Mouse (Mus musculus): ENCODE measurements around the gene Dnajc17. TPM values are rescaled to one million over a fixed set of nuclear protein-coding genes. Genes with fewer than 3 reads are reported as not detected.
A peak's percentile ranks its signal among the peaks of the same experiment; 100 is the strongest.

Dnajc17 gene
- total RNA-seq, 2 experiments from 2014 or later, result 11.8 to 11.9 TPM

- no peak for DNase-seq
Measured at GRCm38 (mm10) chr2:119198049-119198448, 10.5 kb downstream of the Dnajc17 start.

GRCm38 (mm10) chr2:119197493-119197892, 11.1 kb downstream of the Dnajc17 start:
- no peak for DNase-seq

GRCm38 (mm10) chr2:119196316-119197108, 12.1 kb downstream of the Dnajc17 start:
- DNase-seq, result no peak

DNA sequence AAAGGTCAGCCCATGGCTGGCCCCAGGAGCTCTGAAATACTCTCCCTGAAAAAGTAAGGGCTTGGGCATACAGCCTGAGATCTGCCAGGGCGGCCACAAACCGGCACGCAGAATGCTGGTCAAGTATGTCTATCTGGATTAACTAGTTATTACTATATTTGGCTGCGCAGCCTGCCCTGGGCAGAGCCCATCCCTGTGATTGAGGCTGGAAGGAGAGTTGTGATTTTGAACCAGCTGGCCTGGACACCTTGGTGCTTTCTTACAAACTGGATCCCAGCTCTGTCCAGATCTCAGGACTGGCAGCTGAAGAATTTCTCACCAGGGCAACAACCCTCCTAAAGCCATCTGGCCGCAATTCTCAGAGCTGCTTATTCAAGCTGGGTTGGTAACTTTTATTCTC, 14.5 kb downstream of the Dnajc17 start:
- peak; percentile 48 for DNase-seq

GRCm38 (mm10) chr2:119190969-119191368, 17.6 kb downstream of the Dnajc17 start:
- no peak for DNase-seq

- DNase-seq, result peak; percentile 92
Measured at GRCm38 (mm10) chr2:119189029-119189710, 19.4 kb downstream of the Dnajc17 start.

DNA sequence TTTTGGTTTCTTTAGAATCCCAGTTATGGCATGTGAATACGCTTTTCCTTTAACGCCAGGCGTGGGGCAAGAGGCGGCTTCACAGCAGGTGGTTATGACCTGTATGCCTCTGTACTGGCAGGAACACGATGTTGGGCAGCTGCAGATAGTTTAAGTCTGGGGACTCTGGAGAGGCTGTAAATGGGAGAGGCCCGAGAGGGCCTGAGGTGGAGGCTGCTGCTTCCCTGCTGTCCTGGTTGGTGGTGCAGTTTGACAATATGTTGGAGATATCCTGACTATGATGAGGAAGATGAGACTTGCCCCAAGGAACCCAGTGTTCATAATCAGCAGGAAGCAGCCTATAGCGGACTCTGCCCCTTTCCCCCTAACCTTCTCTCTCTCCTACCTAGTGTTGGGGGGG, 25.7 kb downstream of the Dnajc17 start:
- no peak for DNase-seq

DNA sequence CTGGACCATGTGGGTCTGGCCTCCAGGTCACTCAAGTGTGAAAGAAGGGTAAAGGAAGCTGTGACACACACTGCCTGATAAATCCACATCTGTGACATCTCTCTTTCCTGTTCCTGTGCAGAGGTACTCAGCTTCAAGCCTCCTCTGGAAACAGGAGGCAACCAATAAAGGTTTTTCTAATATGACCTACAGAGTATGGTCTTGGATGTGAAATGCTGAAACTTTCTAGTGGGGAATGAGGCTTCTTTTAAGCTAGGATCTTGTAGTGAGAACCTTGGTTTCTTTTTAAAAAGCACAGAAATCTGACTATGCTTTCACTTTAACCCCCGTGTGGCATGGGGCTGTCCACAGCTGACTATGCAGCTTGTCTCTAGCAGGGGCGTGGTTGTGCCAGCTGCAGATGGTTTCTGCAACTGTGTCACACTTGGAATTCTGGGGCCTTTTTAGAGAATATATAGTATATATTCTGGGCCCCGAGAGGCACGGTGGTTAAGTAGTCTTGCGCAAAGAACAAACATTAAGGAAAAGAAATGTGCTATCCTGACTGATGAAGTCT, 31.1 kb downstream of the Dnajc17 start:
- no peak for DNase-seq

DNA sequence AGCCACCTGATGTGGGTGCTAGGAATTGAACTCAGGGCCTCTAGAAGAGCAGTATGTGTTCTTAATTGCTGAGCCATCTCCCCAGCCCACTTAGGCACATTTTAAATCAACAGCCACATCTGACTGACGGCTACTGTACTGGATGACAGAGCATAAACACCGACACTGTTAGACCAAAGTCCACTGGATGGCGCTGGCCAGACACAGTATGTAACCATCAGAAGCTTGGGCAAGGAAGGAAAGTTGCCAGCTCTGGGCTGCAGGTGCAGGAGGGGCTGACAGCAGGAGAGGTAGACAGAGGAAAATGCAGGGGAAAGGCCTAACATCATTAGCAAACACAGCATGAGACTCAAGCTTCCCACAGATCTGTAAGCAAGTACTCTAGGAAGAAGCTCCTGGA, 31.8 kb downstream of the Dnajc17 start:
- no peak for DNase-seq

GRCm38 (mm10) chr2:119175614-119176013, 33.0 kb downstream of the Dnajc17 start:
- no peak for DNase-seq

DNA sequence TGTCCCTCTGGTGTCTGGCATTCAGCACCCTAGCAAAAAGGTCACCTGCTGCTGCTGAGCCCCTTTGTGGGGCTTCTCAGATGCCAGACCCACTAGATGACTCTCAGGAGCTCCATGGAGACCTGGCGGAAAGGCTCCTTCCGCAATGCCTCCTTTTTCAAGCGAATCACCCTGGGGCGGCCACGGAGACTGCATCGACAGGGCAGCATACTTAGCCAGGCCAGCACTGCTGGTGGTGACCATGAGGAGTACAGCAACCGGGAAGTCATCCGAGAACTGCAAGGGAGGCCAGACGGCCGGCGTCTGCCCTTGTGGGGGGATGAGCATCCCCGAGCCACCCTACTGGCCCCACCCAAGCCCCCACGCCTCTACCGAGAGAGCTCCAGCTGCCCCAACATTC, 33.7 kb downstream of the Dnajc17 start:
- no peak for DNase-seq

- DNase-seq, result no peak
Measured at GRCm38 (mm10) chr2:119173991-119174651, 34.5 kb downstream of the Dnajc17 start, which contains the start of gene Gm14137. Gm14137 (plus strand) TSS chr2:119174509.

DNA sequence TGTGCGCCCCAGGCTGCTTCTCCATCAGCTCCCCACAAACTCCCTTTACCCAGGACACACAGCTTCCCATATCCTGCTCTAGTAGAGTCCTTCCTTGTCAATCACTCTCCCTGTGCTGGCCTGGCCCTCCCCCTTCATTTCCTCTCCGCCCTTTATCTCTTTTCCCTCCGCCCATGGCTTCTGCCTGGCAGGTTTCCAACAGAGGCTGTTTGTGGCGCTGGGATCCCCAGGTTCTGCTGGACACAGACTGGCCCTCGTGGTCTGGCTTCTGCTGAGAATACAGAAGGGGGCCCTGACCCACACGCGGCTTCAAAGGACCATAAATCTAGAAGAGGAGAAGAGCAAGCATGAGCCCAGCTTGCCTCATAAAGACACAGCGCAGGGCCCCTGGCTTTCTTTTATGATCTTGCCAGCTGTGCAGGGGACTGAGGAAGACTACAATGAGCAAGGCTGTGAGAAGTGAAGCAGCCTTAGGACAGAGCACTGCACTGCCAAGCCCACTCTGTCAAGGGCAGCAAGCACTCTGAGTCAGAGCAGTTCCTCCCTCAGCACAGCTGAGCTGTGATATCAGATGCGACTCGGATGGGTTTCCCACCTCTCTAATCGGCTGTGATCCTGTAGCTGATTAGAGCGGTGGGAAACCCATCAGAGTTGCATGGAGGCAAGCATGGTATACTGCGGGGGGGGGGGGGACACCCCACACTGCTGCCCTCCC, 35.6 kb downstream of the Dnajc17 start:
- DNase-seq, result peak; percentile 64

DNA sequence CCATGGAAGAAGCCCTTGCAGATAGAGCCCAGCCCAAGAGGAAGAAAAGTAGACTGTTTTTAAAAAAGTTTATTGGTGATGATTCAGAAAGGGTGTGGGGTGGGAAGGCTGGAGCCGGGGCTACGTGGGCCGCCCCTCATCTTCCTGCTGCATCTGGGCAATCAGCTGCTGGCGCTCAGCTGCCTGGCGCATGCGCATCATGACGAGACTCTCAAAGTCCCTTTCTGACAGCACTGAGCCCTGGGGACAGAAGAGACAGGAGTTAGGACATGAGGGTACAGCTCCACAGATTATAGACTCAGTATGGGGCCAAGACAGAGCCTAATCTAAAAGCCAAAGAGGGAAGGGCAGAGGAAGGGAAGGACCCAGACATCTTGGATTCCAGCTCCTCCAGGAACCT, 36.1 kb downstream of the Dnajc17 start:
- DNase-seq, result no peak

GRCm38 (mm10) chr2:119171574-119171973, 37.0 kb downstream of the Dnajc17 start:
- DNase-seq, result no peak

DNA sequence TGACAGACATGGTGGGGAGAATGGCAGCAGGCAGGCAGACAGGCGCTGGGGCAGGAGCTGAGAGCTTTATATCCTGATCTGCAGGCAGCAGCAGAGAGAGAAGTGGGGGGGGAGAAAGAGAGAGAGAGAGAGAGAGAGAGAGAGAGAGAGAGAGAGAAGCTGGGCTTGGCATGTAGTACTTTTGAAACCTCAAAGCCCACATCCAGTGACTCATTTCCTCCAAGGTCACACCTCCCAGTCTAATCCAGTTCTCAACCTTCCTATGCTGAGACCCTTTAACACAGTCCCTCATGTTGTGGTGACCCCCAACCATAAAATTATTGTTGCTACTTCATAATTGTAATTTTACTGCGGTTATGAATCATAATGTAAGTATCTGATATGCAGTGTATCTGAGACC, 38.3 kb downstream of the Dnajc17 start:
- no peak for DNase-seq

- no peak for DNase-seq
Measured at GRCm38 (mm10) chr2:119167866-119168256, 40.7 kb downstream of the Dnajc17 start.

DNA sequence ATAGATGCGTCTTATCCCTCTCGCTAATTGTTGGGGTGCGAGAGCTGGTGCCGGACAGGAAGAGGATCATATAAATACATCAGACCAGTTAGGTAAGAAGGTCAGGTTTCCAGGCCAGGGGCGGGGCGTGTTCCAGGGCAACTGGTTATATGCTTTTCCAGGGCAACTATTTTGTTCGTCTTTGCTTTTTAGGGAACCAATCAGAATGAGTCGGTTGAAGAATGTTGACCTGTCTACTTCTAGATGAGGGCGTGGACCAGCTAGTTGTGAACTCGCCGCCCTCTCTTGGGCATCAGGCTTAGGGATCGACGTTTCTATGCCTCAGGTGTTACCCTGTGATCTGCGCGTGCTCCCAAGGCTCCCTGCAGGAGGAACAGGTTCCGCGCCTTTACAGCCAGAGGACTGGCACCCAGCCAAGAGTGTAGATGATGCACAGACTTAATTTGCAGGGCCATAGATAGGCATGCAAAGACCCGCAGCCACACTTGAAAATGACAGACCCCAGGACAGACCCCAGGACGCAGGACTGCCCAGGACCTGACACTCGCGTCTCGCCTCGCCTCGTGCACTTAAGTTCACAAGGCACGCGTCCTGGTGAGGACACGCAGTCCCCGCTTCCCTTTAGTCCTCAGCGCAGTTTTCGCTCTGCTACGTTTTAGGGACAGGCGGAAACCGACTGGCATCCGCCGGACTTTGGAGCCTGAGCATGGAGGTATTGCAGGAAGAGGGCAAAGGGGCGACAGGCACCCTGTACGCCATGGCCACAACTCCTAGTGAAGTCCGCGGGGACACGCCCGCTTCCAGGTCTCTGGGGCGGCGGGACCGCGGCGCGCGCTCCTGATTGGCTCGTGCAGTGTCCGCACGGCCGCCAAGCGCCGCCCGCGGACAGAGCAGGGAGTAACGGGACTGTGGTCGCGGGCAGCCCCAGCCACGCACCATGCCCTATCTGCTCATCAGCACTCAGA, 41.4 kb downstream of the Dnajc17 start, which contains the start of gene Gchfr:
Gchfr (plus strand) TSS at position 873 of the 965 bp plus-strand sequence.
- peak; percentile 54 for DNase-seq

DNA sequence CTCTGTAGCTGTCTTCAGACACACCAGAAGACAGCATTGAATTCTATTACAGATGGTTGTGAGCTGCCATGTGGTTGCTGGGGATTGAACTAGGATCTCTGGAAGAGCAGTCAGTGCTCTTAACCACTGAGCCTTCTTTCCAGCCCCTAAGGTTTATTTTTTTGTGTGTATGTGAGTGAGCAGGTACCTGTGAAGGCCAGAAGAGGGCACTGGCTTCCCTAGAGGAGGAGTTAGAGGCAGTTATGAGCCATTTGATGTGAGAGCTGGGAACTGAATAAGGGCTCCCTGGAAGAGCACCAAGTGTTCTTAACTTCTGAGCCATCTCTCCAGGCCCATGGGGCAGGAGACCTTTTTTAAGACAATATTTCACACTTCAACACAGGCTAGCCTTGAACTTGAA, 43.2 kb downstream of the Dnajc17 start:
- no peak for DNase-seq

DNA sequence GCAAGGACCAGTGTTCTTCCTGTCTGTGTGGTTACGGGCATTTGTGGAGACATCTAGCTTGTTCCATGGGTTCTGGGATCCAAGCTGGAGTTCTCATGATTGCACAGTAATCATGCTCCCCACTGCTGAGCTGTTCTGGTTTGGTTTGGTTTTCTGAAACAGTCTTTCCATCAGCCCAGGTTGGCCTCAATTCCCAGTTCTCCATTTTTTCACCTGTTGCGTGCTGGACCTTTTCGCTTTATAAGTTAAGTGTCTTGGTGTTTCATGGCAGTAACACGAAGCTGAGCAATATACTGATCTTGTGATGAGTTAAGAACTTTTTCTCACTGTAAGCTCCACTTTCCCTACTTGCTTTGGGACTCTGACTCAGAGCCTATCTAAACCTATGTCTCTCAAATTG, 44.6 kb downstream of the Dnajc17 start:
- no peak for DNase-seq

- no peak for DNase-seq
Measured at GRCm38 (mm10) chr2:119163135-119163534, 45.5 kb downstream of the Dnajc17 start.
